Mouse (Mus musculus): ENCODE data around the gene Pdzk1. TPM values are rescaled to one million over a fixed set of nuclear protein-coding genes. Genes with fewer than 3 reads are reported as not detected.

Pdzk1 gene
- total and polyA plus RNA-seq, 3 experiments: 0.18 to 0.27 TPM; not detected in 1

- TF ChIP-seq POLR2A (IDR thresholded peaks at IDR 0.05; ENCODE audit: control insufficient read depth in 1 of 2, insufficient read depth in 1 of 2, low read depth in 1 of 2, low read length in 2 of 2, poor library complexity in 1 of 2) (no peak), RAD21 (IDR thresholded peaks at IDR 0.05; ENCODE audit: low read depth, low read length) (no peak), USF2 (IDR thresholded peaks at IDR 0.05; ENCODE audit: borderline replicate concordance in 1 of 2, insufficient read depth in 1 of 2, low read depth in 1 of 2, low read length in 2 of 2) (no peak), UBTF (IDR thresholded peaks at IDR 0.05; ENCODE audit: borderline replicate concordance, insufficient read depth, low read depth, low read length) (no peak), MAX (IDR thresholded peaks at IDR 0.05; ENCODE audit: low read length) (no peak), MAZ (IDR thresholded peaks at IDR 0.05; ENCODE audit: low read depth, low read length) (no peak), MXI1 (IDR thresholded peaks at IDR 0.05; ENCODE audit: low read depth, low read length) (no peak), GATA1 (IDR thresholded peaks at IDR 0.05; ENCODE audit: low read depth, low read length) (no peak), BHLHE40 (IDR thresholded peaks at IDR 0.05; ENCODE audit: borderline replicate concordance, low read depth, low read length) (no peak), GABPA (IDR thresholded peaks at IDR 0.05; ENCODE audit: low read depth, low read length) (no peak), POLR2AphosphoS5 (IDR thresholded peaks at IDR 0.05; ENCODE audit: borderline replicate concordance, low read depth, low read length) (no peak), MEF2A (IDR thresholded peaks at IDR 0.05; ENCODE audit: extremely low read depth, insufficient replicate concordance, low read depth, low read length, poor library complexity, severe bottlenecking) (no peak), HCFC1 (IDR thresholded peaks at IDR 0.05; ENCODE audit: low read depth, low read length) (no peak), CTCF (IDR thresholded peaks at IDR 0.05 in 2 of 3, conservative IDR thresholded peaks at IDR 0.05 in 1 of 3; ENCODE audit: control insufficient read depth in 1 of 3, insufficient read depth in 1 of 3, low read depth in 2 of 3, low read length in 3 of 3, poor library complexity in 1 of 3, severe bottlenecking in 1 of 3) (no peak), TCF12 (IDR thresholded peaks at IDR 0.05; ENCODE audit: low read depth, low read length) (no peak), SMC3 (IDR thresholded peaks at IDR 0.05; ENCODE audit: low read depth, low read length) (no peak), ZC3H11A (IDR thresholded peaks at IDR 0.05; ENCODE audit: low read depth, low read length) (no peak)
- H3K4me3 ChIP-seq (ENCODE audit: control insufficient read depth in 1 of 2, insufficient read depth in 1 of 2, low read depth in 2 of 2, low read length in 2 of 2): no peak overlapping the region
- H3K79me2 ChIP-seq (ENCODE audit: control insufficient read depth, insufficient read depth, low read length, poor library complexity): no peaks in the 10 kb centered on the region
- H3K27me3 ChIP-seq (ENCODE audit: control insufficient read depth in 1 of 2, insufficient read depth in 2 of 2, low read length in 2 of 2): peaks cover 2 to 15% of the 10 kb centered on the region in 2 experiments; a peak in 2 of 4 replicates
- H3K9me3 ChIP-seq (replicated peaks; ENCODE audit: insufficient read depth, low read length): no peaks in the 10 kb centered on the region
- no peak overlapping the region for H3K9ac ChIP-seq (ENCODE audit: control insufficient read depth, low read depth, low read length, poor library complexity, severe bottlenecking)
- H3K27ac ChIP-seq (ENCODE audit: control insufficient read depth, low read depth, low read length): no peak overlapping the region
- no peaks in the 10 kb centered on the region for H3K4me1 ChIP-seq (ENCODE audit: control insufficient read depth in 1 of 2, insufficient read depth in 2 of 2, low read length in 2 of 2)
- DNase-seq (ENCODE audit: low read depth, low spot score): no peak
- no peaks in the 10 kb centered on the region for H3K36me3 ChIP-seq (ENCODE audit: control insufficient read depth in 1 of 2, insufficient read depth in 2 of 2, low read length in 2 of 2)
These were observed 7.3 kb downstream of the Pdzk1 start for GRCm38 (mm10) chr3:96836414-96836813.

GRCm38 (mm10) chr3:96838996-96839645, 10.0 kb downstream of the Pdzk1 start:
- Histone ChIP-seq H3K9ac (ENCODE audit: control insufficient read depth, low read depth, low read length, poor library complexity, severe bottlenecking) (no peak overlapping the region), H3K4me3 (ENCODE audit: control insufficient read depth in 1 of 2, insufficient read depth in 1 of 2, low read depth in 2 of 2, low read length in 2 of 2) (no peak overlapping the region), H3K27ac (ENCODE audit: control insufficient read depth, low read depth, low read length) (no peak overlapping the region), H3K36me3 (ENCODE audit: control insufficient read depth in 1 of 2, insufficient read depth in 2 of 2, low read length in 2 of 2) (no peaks in the 10 kb centered on the region), H3K9me3 (replicated peaks; ENCODE audit: insufficient read depth, low read length) (no peaks in the 10 kb centered on the region), H3K79me2 (ENCODE audit: control insufficient read depth, insufficient read depth, low read length, poor library complexity) (no peaks in the 10 kb centered on the region), H3K27me3 (ENCODE audit: control insufficient read depth in 1 of 2, insufficient read depth in 2 of 2, low read length in 2 of 2) (peaks cover 0 to 5% of the 10 kb centered on the region in 2 experiments; a peak in 2 of 4 replicates), H3K4me1 (ENCODE audit: control insufficient read depth in 1 of 2, insufficient read depth in 2 of 2, low read length in 2 of 2) (no peaks in the 10 kb centered on the region)
- TF ChIP-seq BHLHE40 (IDR thresholded peaks at IDR 0.05; ENCODE audit: borderline replicate concordance, low read depth, low read length) (no peak), GABPA (IDR thresholded peaks at IDR 0.05; ENCODE audit: low read depth, low read length) (no peak), MXI1 (IDR thresholded peaks at IDR 0.05; ENCODE audit: low read depth, low read length) (no peak), JUND (IDR thresholded peaks at IDR 0.05; ENCODE audit: low read depth, low read length) (no peak)
- DNase-seq (ENCODE audit: low read depth, low spot score): no peak
